Mouse (Mus musculus) forebrain, embryonic 14.5 days (tissue): ENCODE measurements at regions not wholly inside any gene's neighbourhood (a gene's known extent, or its start where the extent isn't known, plus 50 kb on each side); places are given as distances from the start of the nearest gene placed in this dataset.

Experiments used
- ATAC-seq: fragments of 200-750 bp; cut with Nextera tagmentation; 2 replicates; pipeline ENCODE4 v1.8.0; 2017; ENCODE audit warnings: mild to moderate bottlenecking, moderate library complexity
- DNase-seq: peaks from one replicate; pipeline ENCODE4 v3.0.0-alpha.2; 2015; ENCODE audit warnings: low spot score
- H3K27ac ChIP-seq: fragments of 300-500 bp; sonication (generic); 2 replicates; pipeline ENCODE4 v1.5.1; 2014; ENCODE audit warnings: low read depth, mild to moderate bottlenecking, control low read depth, low read length, moderate library complexity
- H3K27me3 ChIP-seq: fragments of 300-500 bp; sonication (generic); replicated peaks from 2 replicates; pipeline ENCODE4 v1.6.1; 2014; ENCODE audit warnings: low read length, control low read depth, mixed read lengths; ENCODE audit not compliant: control insufficient read depth, insufficient read depth
- H3K36me3 ChIP-seq: fragments of 300-500 bp; sonication (generic); 2 replicates; pipeline ENCODE4 v1.6.1; 2014; ENCODE audit warnings: low read length, control low read depth; ENCODE audit not compliant: control insufficient read depth, insufficient read depth
- H3K4me1 ChIP-seq: fragments of 300-500 bp; sonication (generic); 2 replicates; pipeline ENCODE4 v1.6.1; 2014; ENCODE audit warnings: antibody characterized with exemption, low read length, control low read depth; ENCODE audit not compliant: control insufficient read depth, insufficient read depth
- H3K4me2 ChIP-seq: fragments of 300-500 bp; sonication (generic); 2 replicates; pipeline ENCODE4 v1.6.1; 2014; ENCODE audit warnings: mild to moderate bottlenecking, control low read depth, low read length
- H3K4me3 ChIP-seq: fragments of 300-500 bp; sonication (generic); 2 replicates; pipeline ENCODE4 v1.5.1; 2014; ENCODE audit warnings: low read depth, low read length, control low read depth
- H3K9ac ChIP-seq: fragments of 300-500 bp; sonication (generic); 2 replicates; pipeline ENCODE4 v1.6.1; 2014; ENCODE audit warnings: mild to moderate bottlenecking, low read length, control low read depth, moderate library complexity
- H3K9me3 ChIP-seq: fragments of 300-500 bp; sonication (generic); replicated peaks from 2 replicates; pipeline ENCODE4 v1.6.1; 2016; ENCODE audit warnings: low read length, control low read depth, mixed read lengths; ENCODE audit not compliant: control insufficient read depth
- WGBS: fragments of 180-500 bp; shearing (Covaris S2); extraction: QIAGEN DNeasy Blood & Tissue Kit; methylation state at CpG from one replicate; pipeline ENCODE4 v1.1.7; 2014; 5-methylcytosine and 5-hydroxymethylcytosine counted together

GRCm38 (mm10) chr2:114776176-114776575 lies 121.4 kb upstream of the Dph6 start:
- no peaks in the 10 kb centered on the region for H3K27me3 ChIP-seq
- H3K36me3 ChIP-seq = no peaks in the 10 kb centered on the region
- 87% methylated on average over 2 of the region's 2 CpGs for WGBS
- no peak overlapping the region for H3K9ac ChIP-seq
- no peak overlapping the region for H3K27ac ChIP-seq
- H3K4me1 ChIP-seq = no peaks in the 10 kb centered on the region
- H3K9me3 ChIP-seq = no peaks in the 10 kb centered on the region
- no peak overlapping the region for H3K4me3 ChIP-seq
- no peak overlapping the region for H3K4me2 ChIP-seq
- DNase-seq = no peak
- ATAC-seq = no peak

- Histone ChIP-seq H3K36me3 (no peaks in the 10 kb centered on the region), H3K27me3 (no peaks in the 10 kb centered on the region), H3K4me1 (peaks cover 7% of the 10 kb centered on the region; the same call in 1 of the 2 replicates), H3K4me2 (no peak overlapping the region), H3K4me3 (no peak overlapping the region), H3K9me3 (no peaks in the 10 kb centered on the region), H3K27ac (no peak overlapping the region), H3K9ac (no peak overlapping the region)
- DNase-seq (no peak), ATAC-seq (no peak)
- 94% methylated on average over 6 of the region's 6 CpGs for WGBS
These were observed 127.7 kb upstream of the Dph6 start for GRCm38 (mm10) chr2:114782450-114782849.

- ATAC-seq (peak; percentile 83), DNase-seq (peak; percentile 66)
- Histone ChIP-seq H3K36me3 (no peaks in the 10 kb centered on the region), H3K27me3 (no peaks in the 10 kb centered on the region), H3K9me3 (no peaks in the 10 kb centered on the region), H3K4me2 (no peak overlapping the region), H3K27ac (peak overlapping the region; percentile 22; the same call in 1 of the 2 replicates), H3K4me1 (peaks cover 7% of the 10 kb centered on the region; the same call in 1 of the 2 replicates), H3K4me3 (no peak overlapping the region), H3K9ac (no peak overlapping the region)
These were observed 129.4 kb upstream of the Dph6 start for GRCm38 (mm10) chr2:114784191-114784590.

- Histone ChIP-seq H3K9ac (no peak overlapping the region), H3K27me3 (no peaks in the 10 kb centered on the region), H3K4me1 (peaks cover 7% of the 10 kb centered on the region; the same call in 1 of the 2 replicates), H3K4me3 (no peak overlapping the region), H3K27ac (no peak overlapping the region), H3K9me3 (no peaks in the 10 kb centered on the region), H3K4me2 (no peak overlapping the region), H3K36me3 (no peaks in the 10 kb centered on the region)
- DNase-seq (no peak), ATAC-seq (no peak)
- 89% methylated on average over 3 of the region's 3 CpGs for WGBS
These were observed 133.5 kb upstream of the Dph6 start for GRCm38 (mm10) chr2:114788251-114788650.

GRCm38 (mm10) chr2:114796630-114797290 lies 142.0 kb upstream of the Dph6 start:
- Histone ChIP-seq H3K4me2 (no peak overlapping the region), H3K4me3 (no peak overlapping the region), H3K36me3 (no peaks in the 10 kb centered on the region), H3K27me3 (no peaks in the 10 kb centered on the region), H3K9ac (no peak overlapping the region), H3K27ac (no peak overlapping the region), H3K4me1 (no peaks in the 10 kb centered on the region), H3K9me3 (no peaks in the 10 kb centered on the region)
- ATAC-seq (0 out of 2 replicates have a peak, but pooled peaks have one; percentile 23), DNase-seq (no peak)
- 86% methylated on average over 6 of the region's 6 CpGs for WGBS

GRCm38 (mm10) chr2:114797291-114797650 lies 142.5 kb upstream of the Dph6 start:
- DNase-seq (peak; percentile 69), ATAC-seq (peak; percentile 86)
- Histone ChIP-seq H3K4me1 (no peaks in the 10 kb centered on the region), H3K4me2 (no peak overlapping the region), H3K9ac (no peak overlapping the region), H3K9me3 (no peaks in the 10 kb centered on the region), H3K27me3 (no peaks in the 10 kb centered on the region), H3K36me3 (no peaks in the 10 kb centered on the region), H3K4me3 (no peak overlapping the region), H3K27ac (no peak overlapping the region)
- WGBS = 31% methylated on average over 1 of the region's 1 CpGs

GRCm38 (mm10) chr2:114803241-114803640 lies 148.5 kb upstream of the Dph6 start:
- H3K27ac ChIP-seq = no peak overlapping the region
- no peak overlapping the region for H3K4me2 ChIP-seq
- H3K36me3 ChIP-seq = no peaks in the 10 kb centered on the region
- DNase-seq (no peak), ATAC-seq (no peak)
- H3K9ac ChIP-seq = no peak overlapping the region
- H3K9me3 ChIP-seq = no peaks in the 10 kb centered on the region
- H3K4me3 ChIP-seq = no peak overlapping the region
- H3K4me1 ChIP-seq = 0 out of 2 replicates have a peak, but pooled peaks cover 3% of the 10 kb centered on the region
- 93% methylated on average over 3 of the region's 3 CpGs for WGBS
- no peaks in the 10 kb centered on the region for H3K27me3 ChIP-seq

- WGBS = 91% methylated on average over 3 of the region's 3 CpGs
- Histone ChIP-seq H3K36me3 (no peaks in the 10 kb centered on the region), H3K9me3 (no peaks in the 10 kb centered on the region), H3K4me3 (no peak overlapping the region), H3K27me3 (no peaks in the 10 kb centered on the region), H3K9ac (no peak overlapping the region), H3K27ac (no peak overlapping the region), H3K4me1 (0 out of 2 replicates have a peak, but pooled peaks cover 3% of the 10 kb centered on the region), H3K4me2 (no peak overlapping the region)
- ATAC-seq (no peak), DNase-seq (no peak)
These were observed 149.2 kb upstream of the Dph6 start for GRCm38 (mm10) chr2:114803928-114804327.

- H3K27me3 ChIP-seq = no peaks in the 10 kb centered on the region
- H3K4me2 ChIP-seq = no peak overlapping the region
- peak; percentile 77 for ATAC-seq
- 61% methylated on average over 3 of the region's 3 CpGs for WGBS
- no peak overlapping the region for H3K4me3 ChIP-seq
- H3K36me3 ChIP-seq = no peaks in the 10 kb centered on the region
- H3K4me1 ChIP-seq = 0 out of 2 replicates have a peak, but pooled peaks cover 3% of the 10 kb centered on the region
- no peak overlapping the region for H3K9ac ChIP-seq
- no peak overlapping the region for H3K27ac ChIP-seq
- peak; percentile 75 for DNase-seq
- no peaks in the 10 kb centered on the region for H3K9me3 ChIP-seq
These were observed 150.8 kb upstream of the Dph6 start for GRCm38 (mm10) chr2:114805436-114806047.
